Mouse (Mus musculus): ENCODE results near the gene Sh3rf3.
A peak's percentile ranks its signal among the peaks of the same experiment; 100 is the strongest.

Sh3rf3 gene

GRCm38 (mm10) chr10:59166104-59166944, 353.2 kb downstream of the Sh3rf3 start:
- DNase-seq (ENCODE audit: low read depth, low spot score), result peak; percentile 38

- DNase-seq (ENCODE audit: low read depth, low spot score), result no peak
Measured at GRCm38 (mm10) chr10:59171042-59171441, 357.9 kb downstream of the Sh3rf3 start.

GRCm38 (mm10) chr10:59172539-59172938, 359.4 kb downstream of the Sh3rf3 start:
- DNase-seq (ENCODE audit: low read depth, low spot score), result no peak

DNA sequence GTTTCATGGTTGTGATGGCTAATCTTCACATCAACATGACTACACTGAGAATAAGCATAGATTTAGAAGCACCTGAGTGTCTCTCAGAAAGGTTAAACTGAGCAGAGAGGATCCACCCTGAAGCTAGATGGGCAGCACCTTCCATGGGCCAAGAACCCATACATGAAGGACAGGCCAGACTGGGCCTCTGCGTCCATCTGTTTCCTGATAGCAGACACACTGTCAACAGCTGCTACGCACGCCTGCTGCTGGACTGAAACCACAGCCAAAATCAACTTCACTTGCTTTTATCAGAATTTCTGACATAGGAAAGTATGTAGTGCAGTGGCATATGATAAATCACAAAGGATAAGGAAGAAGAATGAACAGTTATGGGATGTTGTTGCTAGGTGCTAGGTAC, 366.5 kb downstream of the Sh3rf3 start:
- no peak for DNase-seq (ENCODE audit: low read depth, low spot score)

GRCm38 (mm10) chr10:59182306-59182705, 369.1 kb downstream of the Sh3rf3 start:
- no peak for DNase-seq (ENCODE audit: low read depth, low spot score)

Data from telencephalon, adult 2 months (tissue).